Mouse (Mus musculus): Measurements from ENCODE around the gene Dmd. TPM values are rescaled to one million over a fixed set of nuclear protein-coding genes. Genes with fewer than 3 reads are reported as not detected.

The Dmd gene
- total RNA-seq, 1 experiment from 2014 or later: 5.8 TPM

- ATAC-seq (replicated peaks; ENCODE audit: low read depth, poor library complexity, severe bottlenecking): no peak
Measured at GRCm38 (mm10) chrX:84330593-84330992, 1381.9 kb downstream of the Dmd start.

GRCm38 (mm10) chrX:84332177-84332576 is 1383.5 kb downstream of the Dmd start:
- no peak for ATAC-seq (replicated peaks; ENCODE audit: low read depth, poor library complexity, severe bottlenecking)

GRCm38 (mm10) chrX:84364981-84365380 is 1416.3 kb downstream of the Dmd start:
- ATAC-seq (replicated peaks; ENCODE audit: low read depth, poor library complexity, severe bottlenecking): no peak

GRCm38 (mm10) chrX:84435608-84436007 is 1486.9 kb downstream of the Dmd start:
- ATAC-seq (replicated peaks; ENCODE audit: low read depth, poor library complexity, severe bottlenecking): no peak

- no peak for ATAC-seq (replicated peaks; ENCODE audit: low read depth, poor library complexity, severe bottlenecking)
Measured at GRCm38 (mm10) chrX:84436556-84436955, 1487.9 kb downstream of the Dmd start.

GRCm38 (mm10) chrX:84442996-84443395 is 1494.3 kb downstream of the Dmd start:
- no peak for ATAC-seq (replicated peaks; ENCODE audit: low read depth, poor library complexity, severe bottlenecking)

GRCm38 (mm10) chrX:84443985-84444384 is 1495.3 kb downstream of the Dmd start:
- ATAC-seq (replicated peaks; ENCODE audit: low read depth, poor library complexity, severe bottlenecking): no peak

- ATAC-seq (replicated peaks; ENCODE audit: low read depth, poor library complexity, severe bottlenecking): no peak
Measured at GRCm38 (mm10) chrX:84444638-84445037, 1496.0 kb downstream of the Dmd start.

GRCm38 (mm10) chrX:84454473-84454872 is 1505.8 kb downstream of the Dmd start:
- 0 out of 2 replicates have a peak, but pooled peaks have one; percentile 50 for ATAC-seq (replicated peaks; ENCODE audit: low read depth, poor library complexity, severe bottlenecking)

- ATAC-seq (replicated peaks; ENCODE audit: low read depth, poor library complexity, severe bottlenecking): no peak
Measured at GRCm38 (mm10) chrX:84514650-84515366, 1566.1 kb downstream of the Dmd start.

- no peak for ATAC-seq (replicated peaks; ENCODE audit: low read depth, poor library complexity, severe bottlenecking)
Measured at GRCm38 (mm10) chrX:84551995-84552394, 1603.3 kb downstream of the Dmd start.

- ATAC-seq (replicated peaks; ENCODE audit: low read depth, poor library complexity, severe bottlenecking): no peak
Measured at GRCm38 (mm10) chrX:84553441-84553840, 1604.8 kb downstream of the Dmd start.

GRCm38 (mm10) chrX:84598476-84598875 is 1649.8 kb downstream of the Dmd start:
- ATAC-seq (replicated peaks; ENCODE audit: low read depth, poor library complexity, severe bottlenecking): no peak

- ATAC-seq (replicated peaks; ENCODE audit: low read depth, poor library complexity, severe bottlenecking): no peak
Measured at GRCm38 (mm10) chrX:84640446-84640845, 1691.8 kb downstream of the Dmd start.

- ATAC-seq (replicated peaks; ENCODE audit: low read depth, poor library complexity, severe bottlenecking): no peak
Measured at GRCm38 (mm10) chrX:84747683-84748082, 1799.0 kb downstream of the Dmd start.

GRCm38 (mm10) chrX:84860012-84860647 is 1911.5 kb downstream of the Dmd start:
- ATAC-seq (replicated peaks; ENCODE audit: low read depth, poor library complexity, severe bottlenecking): no peak

- no peak for ATAC-seq (replicated peaks; ENCODE audit: low read depth, poor library complexity, severe bottlenecking)
Measured at GRCm38 (mm10) chrX:84873090-84873489, 1924.4 kb downstream of the Dmd start.

- ATAC-seq (replicated peaks; ENCODE audit: low read depth, poor library complexity, severe bottlenecking): no peak
Measured at GRCm38 (mm10) chrX:84878125-84878524, 1929.5 kb downstream of the Dmd start.

- ATAC-seq (replicated peaks; ENCODE audit: low read depth, poor library complexity, severe bottlenecking): no peak
Measured at GRCm38 (mm10) chrX:84932715-84933473, 1984.2 kb downstream of the Dmd start.

- ATAC-seq (replicated peaks; ENCODE audit: low read depth, poor library complexity, severe bottlenecking): no peak
Measured at GRCm38 (mm10) chrX:84960557-84960956, 2011.9 kb downstream of the Dmd start.

- no peak for ATAC-seq (replicated peaks; ENCODE audit: low read depth, poor library complexity, severe bottlenecking)
Measured at GRCm38 (mm10) chrX:84960972-84961371, 2012.3 kb downstream of the Dmd start.
